In the genomic region with DNA sequence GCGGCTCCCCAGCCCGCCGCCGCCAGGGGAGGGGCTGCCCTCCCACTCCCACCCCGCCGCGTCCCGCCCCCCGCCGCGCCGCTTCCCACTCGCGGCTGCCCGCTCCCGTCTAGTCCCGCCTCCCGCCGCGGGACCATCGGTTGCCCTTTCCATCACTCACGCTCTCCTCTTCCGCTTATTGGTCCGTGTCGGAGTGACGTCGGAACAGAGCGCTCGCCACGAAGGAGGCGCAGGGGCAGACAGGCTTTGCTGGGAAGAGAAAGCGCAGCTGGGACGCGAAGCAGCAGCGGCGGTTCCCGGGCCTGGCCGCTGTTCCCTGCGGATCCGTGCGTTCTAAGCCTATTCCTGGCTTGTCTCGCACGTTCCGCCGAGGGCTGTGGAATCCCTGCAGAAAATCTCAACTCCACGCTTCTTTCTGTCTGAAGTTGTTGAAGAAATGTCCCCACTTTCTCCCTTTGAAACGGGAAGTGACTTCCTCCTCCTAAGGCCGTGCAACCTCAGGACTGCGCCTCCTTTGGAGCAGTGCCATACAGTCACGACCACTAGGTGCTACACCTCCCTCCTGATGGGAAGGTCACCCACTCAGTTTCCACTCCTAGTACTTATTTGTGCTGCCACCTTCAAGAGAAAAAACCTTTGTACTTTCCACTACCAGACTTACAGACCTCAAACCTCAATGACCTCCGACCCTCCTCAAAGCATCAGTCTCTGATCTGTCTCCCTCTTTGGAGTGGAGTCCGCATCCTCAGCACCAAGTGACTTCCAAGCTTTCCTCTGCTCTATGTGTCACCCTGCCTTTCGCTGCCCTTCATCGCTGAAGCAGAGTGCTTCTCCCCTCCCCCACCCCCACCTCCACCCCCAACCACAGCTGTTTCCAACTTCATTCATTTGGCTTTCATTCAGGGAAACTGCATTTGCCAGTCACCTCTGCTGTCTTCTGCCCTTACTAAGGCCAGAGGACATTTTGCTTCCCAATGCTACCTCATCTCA, we compare ENCODE assay signal across 7 mouse cellular contexts. TPM values are rescaled to one million over a fixed set of nuclear protein-coding genes. Genes with fewer than 3 reads are reported as not detected.
A peak's percentile ranks its signal among the peaks of the same experiment; 100 is the strongest.
DNase-seq lines count a peak whose midpoint lies in the region; ATAC-seq and TF ChIP-seq lines count a peak whose summit lies in the region.

A gene (minus strand): TSS at position 810 of the 990 bp plus-strand sequence.

- peak; percentile 98 for ATAC-seq in intestine, postnatal 0 days
- peak; percentile 99 for ATAC-seq in midbrain, embryonic 12.5 days (ENCODE audit: low FRiP score, low read depth)

- under 1% methylated on average over 53 of the region's 54 CpGs for WGBS in embryonic facial prominence, embryonic 10.5 days
- WGBS in intestine, postnatal 0 days = 2% methylated on average over 52 of the region's 54 CpGs
- under 1% methylated on average over 45 of the region's 54 CpGs for WGBS in midbrain, embryonic 12.5 days
- WGBS in small intestine, adult 2 months = 2% methylated on average over 50 of the region's 54 CpGs

- H3K27me3 ChIP-seq in embryonic facial prominence, embryonic 10.5 days (replicated peaks; ENCODE audit: low read depth, poor library complexity, severe bottlenecking) = no peaks in the 10 kb centered on the region
- H3K27me3 ChIP-seq in intestine, postnatal 0 days (replicated peaks; ENCODE audit: control insufficient read depth, insufficient read depth, low read length) = no peaks in the 10 kb centered on the region
- H3K27me3 ChIP-seq in midbrain, embryonic 12.5 days = 0 out of 2 replicates have a peak, but pooled peaks cover 4% of the 10 kb centered on the region
- no peaks in the 10 kb centered on the region for H3K27me3 ChIP-seq in small intestine, adult 2 months (ENCODE audit: control insufficient read depth, insufficient read depth, low read length)

- peaks cover 27% of the 10 kb centered on the region for H3K4me1 ChIP-seq in embryonic facial prominence, embryonic 10.5 days
- H3K4me1 ChIP-seq in intestine, postnatal 0 days (replicated peaks; ENCODE audit: control insufficient read depth, insufficient read depth, low read length) = 0 out of 2 replicates have a peak, but pooled peaks cover 4% of the 10 kb centered on the region
- peaks cover 24% of the 10 kb centered on the region for H3K4me1 ChIP-seq in midbrain, embryonic 12.5 days
- H3K4me1 ChIP-seq in small intestine, adult 2 months (ENCODE audit: control insufficient read depth, insufficient read depth, insufficient read length, low read length) = peaks cover 9% of the 10 kb centered on the region; the same call in 1 of the 2 replicates

- no peaks in the 10 kb centered on the region for H3K36me3 ChIP-seq in embryonic facial prominence, embryonic 10.5 days (replicated peaks)
- no peaks in the 10 kb centered on the region for H3K36me3 ChIP-seq in intestine, postnatal 0 days (ENCODE audit: control insufficient read depth, insufficient read depth)
- no peaks in the 10 kb centered on the region for H3K36me3 ChIP-seq in midbrain, embryonic 12.5 days
- no peaks in the 10 kb centered on the region for H3K36me3 ChIP-seq in small intestine, adult 2 months (ENCODE audit: control insufficient read depth, insufficient read depth, low read length)

- H3K27ac ChIP-seq in embryonic facial prominence, embryonic 10.5 days (replicated peaks) = peak within 1 kb of the TSS; percentile 97
- H3K27ac ChIP-seq in intestine, postnatal 0 days (ENCODE audit: low read depth, low read length) = peak within 1 kb of the TSS; percentile 85
- H3K27ac ChIP-seq in midbrain, embryonic 12.5 days (replicated peaks) = peak within 1 kb of the TSS; percentile 90
- peak within 1 kb of the TSS; percentile 85 for H3K27ac ChIP-seq in small intestine, adult 2 months (ENCODE audit: insufficient read depth, low read depth, low read length)

- peak; percentile 65 for TF ChIP-seq CTCF in intestine, postnatal 0 days (IDR thresholded peaks at IDR 0.05; ENCODE audit: low read depth)
- peak; percentile 18; the same call in 1 of the 2 replicates for TF ChIP-seq CTCF in small intestine, adult 2 months (IDR thresholded peaks at IDR 0.05; ENCODE audit: extremely low read depth, insufficient read length, insufficient replicate concordance, low read depth, low read length)

- DNase-seq in adrenal gland, postnatal 10 days = peak; percentile 96
- peak; percentile 97 for DNase-seq in embryonic facial prominence, embryonic 10.5 days (ENCODE audit: low spot score)
- peak; percentile 58 for DNase-seq in gonadal fat pad, adult 2 months (ENCODE audit: low read depth)
- peak; percentile 95 for DNase-seq in left cerebral cortex, postnatal 4 days

- intact Hi-C loops in left cerebral cortex, postnatal 4 days (cut with DNase I) = no loop called here

- TF ChIP-seq POLR2A in small intestine, adult 2 months (IDR thresholded peaks at IDR 0.05; ENCODE audit: low read depth, low read length) = peak; percentile 95; the same call in 1 of the 2 replicates

- peak within 1 kb of the TSS; percentile 97 for H3K4me2 ChIP-seq in intestine, postnatal 0 days (replicated peaks; ENCODE audit: low read depth)
- H3K4me2 ChIP-seq in midbrain, embryonic 12.5 days (replicated peaks) = peak within 1 kb of the TSS; percentile 88

- peak within 1 kb of the TSS; percentile 69 for H3K9ac ChIP-seq in intestine, postnatal 0 days (ENCODE audit: low read depth, low read length)
- H3K9ac ChIP-seq in midbrain, embryonic 12.5 days (replicated peaks) = peak within 1 kb of the TSS; percentile 90

- peak within 1 kb of the TSS; percentile 86 for H3K4me3 ChIP-seq in embryonic facial prominence, embryonic 10.5 days
- H3K4me3 ChIP-seq in intestine, postnatal 0 days (ENCODE audit: low read depth, low read length) = peak within 1 kb of the TSS; percentile 75
- peak within 1 kb of the TSS; percentile 87 for H3K4me3 ChIP-seq in midbrain, embryonic 12.5 days
- H3K4me3 ChIP-seq in small intestine, adult 2 months (ENCODE audit: low read depth, low read length) = peak within 1 kb of the TSS; percentile 72

- no peaks in the 10 kb centered on the region for H3K9me3 ChIP-seq in embryonic facial prominence, embryonic 10.5 days
- H3K9me3 ChIP-seq in intestine, postnatal 0 days (ENCODE audit: control insufficient read depth) = no peaks in the 10 kb centered on the region
- H3K9me3 ChIP-seq in midbrain, embryonic 12.5 days = no peaks in the 10 kb centered on the region

RNA-seq across cellular contexts. Expression of the gene that starts here (rescaled TPM):
- 10 to 100 TPM; 20.0 to 28.3 TPM for total RNA-seq in adrenal gland, postnatal 10 days (2021)
- 32.2 and 32.4 TPM in 2 replicates for polyA plus RNA-seq in embryonic facial prominence, embryonic 10.5 days (2016; fragmentation: Nextera tagmentation; extraction: Ambion mirVana)
- 13.6 and 14.4 TPM in 2 replicates for polyA plus RNA-seq in gonadal fat pad, adult 2 months (2012; rRNA removed)
- polyA plus RNA-seq in intestine, postnatal 0 days (2015; fragmentation: Nextera tagmentation; extraction: Ambion mirVana) = 7.4 and 7.8 TPM in 2 replicates
- 10 to 100 TPM; 75.4 to 82.8 TPM for total RNA-seq in left cerebral cortex, postnatal 4 days (2021)
- 43.8 and 45.8 TPM in 2 replicates for polyA plus RNA-seq in midbrain, embryonic 12.5 days (2016; fragmentation: Nextera tagmentation; extraction: Ambion mirVana)
- 4.3 and 5.4 TPM in 2 replicates for polyA plus RNA-seq in small intestine, adult 2 months (2012; rRNA removed)

Comparison
In these comparisons a context has a peak if more than half of its experiments do, and no peak if none do; other contexts are left out.
1. Peak in every context shown above with its lines: DNase-seq, ATAC-seq, H3K4me3 ChIP-seq and H3K27ac ChIP-seq.